Mouse (Mus musculus): ENCODE results near the gene Disp3.

- no peak for TF ChIP-seq CTCF (conservative IDR thresholded peaks at IDR 0.05; ENCODE audit: low read length)
- no peak for TF ChIP-seq POU5F1 (IDR thresholded peaks at IDR 0.05; ENCODE audit: borderline replicate concordance, low read length)
- TF ChIP-seq NANOG (IDR thresholded peaks at IDR 0.05; ENCODE audit: borderline replicate concordance, low read length): no peak
These were observed 83.5 kb downstream of the Disp3 start for GRCm38 (mm10) chr4:148204061-148204872.
